Mouse (Mus musculus) midbrain, embryonic 13.5 days (tissue): ENCODE measurements around the gene Rabggta. TPM values are rescaled to one million over a fixed set of nuclear protein-coding genes. Genes with fewer than 3 reads are reported as not detected.
"Not testable (repeated sequence)": the region's sequence is repeated elsewhere in the genome, so short reads cannot be mapped to it uniquely, and the experiment has no call there.

Experiments
- ATAC-seq: fragments of 200-750 bp; cut with Nextera tagmentation; 2 replicates; pipeline ENCODE4 v1.8.0; 2017; ENCODE audit warnings: mild to moderate bottlenecking, moderate TSS enrichment, moderate library complexity
- H3K27ac ChIP-seq: fragments of 300-500 bp; sonication (generic); 2 replicates; pipeline ENCODE4 v1.5.1; 2015; ENCODE audit warnings: inconsistent platforms, mild to moderate bottlenecking, moderate library complexity
- H3K27me3 ChIP-seq: fragments of 300-500 bp; sonication (generic); 2 replicates; pipeline ENCODE4 v1.6.1; 2015; ENCODE audit warnings: mild to moderate bottlenecking, inconsistent platforms
- H3K36me3 ChIP-seq: fragments of 300-500 bp; sonication (generic); 2 replicates; pipeline ENCODE4 v1.6.1; 2015; ENCODE audit warnings: mild to moderate bottlenecking, inconsistent platforms
- H3K4me1 ChIP-seq: fragments of 300-500 bp; sonication (generic); replicated peaks from 2 replicates; pipeline ENCODE4 v1.6.1; 2015; ENCODE audit warnings: inconsistent platforms
- H3K4me2 ChIP-seq: fragments of 300-500 bp; sonication (generic); replicated peaks from 2 replicates; pipeline ENCODE4 v1.6.1; 2015; ENCODE audit warnings: moderate library complexity, mild to moderate bottlenecking, inconsistent platforms
- H3K4me3 ChIP-seq: fragments of 300-500 bp; sonication (generic); replicated peaks from 2 replicates; pipeline ENCODE4 v1.5.1; 2015; ENCODE audit warnings: mild to moderate bottlenecking, inconsistent platforms
- H3K9ac ChIP-seq: fragments of 300-500 bp; sonication (generic); replicated peaks from 2 replicates; pipeline ENCODE4 v1.6.1; 2015; ENCODE audit warnings: mild to moderate bottlenecking, inconsistent platforms
- H3K9me3 ChIP-seq: fragments of 300-500 bp; sonication (generic); 2 replicates; pipeline ENCODE4 v1.6.1; 2016; ENCODE audit warnings: mild to moderate bottlenecking, inconsistent platforms
- WGBS: fragments of 180-500 bp; shearing (Covaris S2); methylation state at CpG from one replicate; pipeline ENCODE4 v1.1.7; 2015; 5-methylcytosine and 5-hydroxymethylcytosine counted together
- polyA plus RNA-seq: library from polyadenylated mRNA; unstranded; fragments of >200 nt; fragmentation: Nextera tagmentation; extraction: Ambion mirVana; gene quantifications from 2 replicates; pipeline ENCODE4 v1.2.1, GENCODE M21; 2015

Rabggta gene
- 45.0 and 48.8 TPM in 2 replicates for polyA plus RNA-seq

DNA sequence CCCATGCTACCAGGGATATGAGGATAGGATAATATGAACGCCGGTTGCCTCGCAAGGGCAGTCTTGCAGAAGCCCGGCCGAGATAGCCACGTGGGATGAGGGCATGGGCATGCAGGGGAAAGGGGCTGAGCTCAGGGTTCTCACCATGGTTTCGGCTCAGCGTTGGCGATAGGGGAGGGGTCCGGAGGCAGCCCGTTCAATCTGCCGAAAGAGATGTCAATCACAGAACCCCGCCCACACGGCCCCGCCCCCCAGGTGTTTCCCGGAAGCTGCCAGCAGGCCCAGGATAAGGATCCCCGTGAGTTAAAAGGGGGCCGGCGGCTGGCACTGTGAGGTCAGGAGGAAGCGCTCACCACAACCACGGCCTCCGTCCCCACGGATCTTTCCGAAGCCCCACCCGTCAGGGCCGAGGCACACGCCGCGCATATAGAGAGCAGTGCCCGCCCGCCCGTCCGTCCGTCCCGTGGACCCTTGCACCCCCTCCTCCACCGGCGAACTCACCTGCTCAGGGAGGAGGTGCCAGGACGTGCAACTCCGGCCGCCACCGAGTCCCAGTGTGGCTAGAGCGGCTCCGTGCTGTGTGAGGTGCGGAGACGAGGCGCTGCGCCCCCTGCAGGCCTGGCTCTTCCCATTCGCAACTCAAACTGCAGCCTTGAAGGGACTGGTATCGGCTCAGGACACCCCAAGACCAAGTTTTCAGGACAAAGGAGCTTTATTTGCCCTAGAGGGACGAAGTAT lies at the start of gene Rabggta:
TSS of gene Rabggta (minus strand) at position 564 of the 738 bp plus-strand sequence.
- H3K9ac ChIP-seq = peak within 1 kb of the TSS; percentile 80
- H3K4me1 ChIP-seq = peaks cover 17% of the 10 kb centered on the region
- H3K4me2 ChIP-seq = peak within 1 kb of the TSS; percentile 65
- H3K36me3 ChIP-seq = peaks cover 33% of the 10 kb centered on the region
- ATAC-seq = peak; percentile 98
- H3K27ac ChIP-seq = peak within 1 kb of the TSS; percentile 83
- H3K9me3 ChIP-seq = no peaks in the 10 kb centered on the region
- peak within 1 kb of the TSS; percentile 75 for H3K4me3 ChIP-seq
- no peaks in the 10 kb centered on the region for H3K27me3 ChIP-seq
- under 1% methylated on average over 50 of the region's 50 CpGs for WGBS

- H3K9me3 ChIP-seq = no peaks in the 10 kb centered on the region
- 0 out of 2 replicates have a peak, but pooled peaks cover 6% of the 10 kb centered on the region for H3K4me1 ChIP-seq
- H3K4me3 ChIP-seq = no peak overlapping the region
- WGBS = 75% methylated on average over 16 of the region's 16 CpGs
- no peak for ATAC-seq
- H3K4me2 ChIP-seq = no peak overlapping the region
- no peak overlapping the region for H3K9ac ChIP-seq
- H3K36me3 ChIP-seq = no peaks in the 10 kb centered on the region
- no peak overlapping the region for H3K27ac ChIP-seq
- peaks cover 68% of the 10 kb centered on the region for H3K27me3 ChIP-seq
These were observed 47.1 kb upstream of the Rabggta start for GRCm38 (mm10) chr14:55769087-55769703.

GRCm38 (mm10) chr14:55768555-55768954 lies 46.5 kb upstream of the Rabggta start:
- Histone ChIP-seq H3K4me1 (0 out of 2 replicates have a peak, but pooled peaks cover 6% of the 10 kb centered on the region), H3K4me3 (no peak overlapping the region), H3K4me2 (no peak overlapping the region), H3K27ac (no peak overlapping the region), H3K27me3 (peaks cover 72% of the 10 kb centered on the region), H3K36me3 (no peaks in the 10 kb centered on the region), H3K9ac (no peak overlapping the region), H3K9me3 (no peaks in the 10 kb centered on the region)
- 92% methylated on average over 6 of the region's 6 CpGs for WGBS
- no peak for ATAC-seq

DNA sequence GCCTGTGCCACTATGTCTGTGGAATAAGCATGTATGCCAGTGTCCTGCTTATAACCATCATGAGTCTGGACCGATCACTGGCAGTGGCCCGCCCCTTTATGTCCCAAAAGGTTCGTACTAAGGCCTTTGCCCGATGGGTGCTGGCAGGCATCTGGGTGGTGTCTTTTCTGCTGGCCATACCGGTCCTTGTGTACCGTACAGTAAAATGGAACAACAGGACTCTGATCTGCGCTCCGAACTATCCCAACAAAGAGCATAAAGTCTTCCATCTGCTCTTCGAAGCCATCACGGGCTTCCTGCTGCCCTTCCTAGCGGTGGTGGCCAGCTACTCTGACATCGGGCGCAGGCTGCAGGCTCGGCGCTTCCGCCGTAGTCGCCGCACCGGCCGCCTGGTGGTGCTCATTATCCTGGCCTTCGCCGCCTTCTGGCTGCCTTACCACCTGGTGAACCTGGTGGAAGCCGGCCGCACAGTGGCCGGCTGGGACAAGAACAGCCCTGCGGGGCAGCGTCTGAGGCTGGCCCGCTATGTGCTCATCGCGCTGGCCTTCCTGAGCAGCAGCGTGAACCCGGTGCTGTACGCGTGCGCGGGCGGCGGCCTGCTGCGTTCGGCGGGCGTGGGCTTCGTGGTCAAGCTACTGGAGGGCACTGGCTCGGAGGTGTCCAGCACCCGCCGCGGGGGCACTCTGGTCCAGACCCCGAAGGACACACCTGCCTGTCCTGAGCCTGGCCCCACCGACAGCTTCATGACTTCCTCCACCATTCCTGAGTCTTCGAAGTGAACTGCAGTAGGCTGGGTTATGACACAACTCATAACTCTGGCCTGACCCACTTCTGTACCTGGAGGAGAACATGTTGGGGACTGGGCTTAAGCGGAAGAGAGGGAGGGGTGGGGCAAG lies 45.7 kb upstream of the Rabggta start:
- peaks cover 75% of the 10 kb centered on the region for H3K27me3 ChIP-seq
- 12% methylated on average over 52 of the region's 52 CpGs for WGBS

DNA sequence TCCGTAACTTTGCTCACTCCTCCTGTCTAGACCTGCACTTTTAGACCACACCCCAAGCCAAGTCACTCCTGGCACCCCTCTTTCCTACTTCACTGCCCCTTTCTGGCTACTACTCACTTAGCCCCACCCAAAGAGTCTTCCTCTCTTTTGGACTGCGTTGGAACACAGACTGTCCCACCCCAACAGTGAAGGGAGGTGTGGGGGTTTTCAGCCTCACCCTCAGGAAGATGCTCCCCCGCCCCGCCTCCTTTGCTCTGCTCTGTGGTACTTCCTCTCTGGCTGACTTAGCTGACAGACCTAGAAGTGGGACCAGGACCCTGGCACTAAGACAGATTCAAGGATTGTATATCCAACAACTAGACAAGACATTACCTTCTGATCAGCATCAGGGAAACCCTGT lies 43.6 kb upstream of the Rabggta start, which contains the start of gene Ltb4r1:
TSS of gene Ltb4r1 (plus strand) at position 267 of the 400 bp plus-strand sequence.
- Histone ChIP-seq H3K4me1 (peaks cover 20% of the 10 kb centered on the region), H3K36me3 (no peaks in the 10 kb centered on the region), H3K4me3 (no peak within 1 kb of the TSS), H3K9ac (no peak within 1 kb of the TSS), H3K4me2 (no peak within 1 kb of the TSS), H3K27ac (no peak within 1 kb of the TSS), H3K9me3 (no peaks in the 10 kb centered on the region), H3K27me3 (peaks cover 92% of the 10 kb centered on the region)
- 75% methylated on average over 4 of the region's 4 CpGs for WGBS
- ATAC-seq = no peak

More for the DNA sequence above, 45.7 kb upstream of the Rabggta start:
- ATAC-seq = peak; percentile 85
- Histone ChIP-seq H3K9me3 (no peaks in the 10 kb centered on the region), H3K4me1 (peaks cover 7% of the 10 kb centered on the region), H3K9ac (peak overlapping the region; percentile 60), H3K4me3 (peak overlapping the region; percentile 45), H3K36me3 (no peaks in the 10 kb centered on the region), H3K4me2 (peak overlapping the region; percentile 76), H3K27ac (no peak overlapping the region)

- no peaks in the 10 kb centered on the region for H3K9me3 ChIP-seq
- H3K4me2 ChIP-seq = no peak overlapping the region
- no peak overlapping the region for H3K27ac ChIP-seq
- H3K4me1 ChIP-seq = peaks cover 22% of the 10 kb centered on the region
- H3K27me3 ChIP-seq = peaks cover 72% of the 10 kb centered on the region
- no peak overlapping the region for H3K9ac ChIP-seq
- no peaks in the 10 kb centered on the region for H3K36me3 ChIP-seq
- peak overlapping the region; percentile 51; the same call in 1 of the 2 replicates for H3K4me3 ChIP-seq
- no peak for ATAC-seq
- WGBS = 65% methylated on average over 7 of the region's 7 CpGs
These were observed 41.1 kb upstream of the Rabggta start for GRCm38 (mm10) chr14:55763166-55763565.

DNA sequence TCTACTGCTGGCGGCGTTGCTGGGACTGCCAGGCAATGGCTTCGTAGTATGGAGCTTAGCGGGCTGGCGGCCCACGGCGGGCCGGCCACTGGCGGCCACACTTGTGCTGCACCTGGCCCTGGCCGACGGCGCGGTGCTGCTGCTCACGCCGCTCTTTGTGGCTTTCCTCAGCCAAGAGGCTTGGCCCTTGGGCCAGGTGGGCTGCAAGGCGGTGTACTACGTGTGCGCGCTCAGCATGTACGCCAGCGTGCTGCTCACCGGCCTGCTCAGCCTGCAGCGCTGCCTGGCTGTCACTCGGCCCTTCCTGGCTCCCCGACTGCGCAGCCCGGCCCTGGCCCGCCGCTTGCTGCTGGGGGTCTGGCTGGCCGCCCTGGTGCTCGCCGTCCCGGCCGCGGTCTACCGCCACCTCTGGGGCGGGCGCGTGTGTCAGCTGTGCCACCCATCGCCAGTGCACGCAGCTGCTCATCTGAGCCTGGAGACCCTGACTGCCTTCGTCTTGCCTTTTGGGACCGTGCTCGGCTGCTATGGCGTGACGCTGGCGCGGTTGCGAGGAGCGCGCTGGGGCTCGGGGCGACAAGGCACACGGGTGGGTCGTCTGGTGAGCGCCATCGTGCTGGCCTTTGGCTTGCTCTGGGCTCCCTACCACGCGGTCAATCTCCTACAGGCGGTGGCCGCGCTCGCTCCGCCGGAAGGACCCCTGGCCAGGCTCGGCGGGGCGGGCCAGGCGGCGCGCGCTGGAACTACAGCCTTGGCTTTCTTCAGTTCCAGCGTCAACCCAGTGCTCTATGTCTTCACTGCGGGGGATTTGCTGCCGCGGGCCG lies 40.1 kb upstream of the Rabggta start:
- peak overlapping the region; percentile 51 for H3K4me3 ChIP-seq
- H3K27me3 ChIP-seq = peaks cover 64% of the 10 kb centered on the region
- peak; percentile 80 for ATAC-seq
- no peaks in the 10 kb centered on the region for H3K9me3 ChIP-seq
- H3K4me1 ChIP-seq = peaks cover 16% of the 10 kb centered on the region
- H3K27ac ChIP-seq = peak overlapping the region; percentile 56; the same call in 1 of the 2 replicates
- H3K36me3 ChIP-seq = no peaks in the 10 kb centered on the region
- under 1% methylated on average over 77 of the region's 77 CpGs for WGBS
- H3K9ac ChIP-seq = peak overlapping the region; percentile 82
- H3K4me2 ChIP-seq = peak overlapping the region; percentile 88

- no peaks in the 10 kb centered on the region for H3K9me3 ChIP-seq
- peaks cover 55% of the 10 kb centered on the region for H3K27me3 ChIP-seq
- H3K4me2 ChIP-seq = peak within 1 kb of the TSS; percentile 88
- no peak for ATAC-seq
- H3K4me3 ChIP-seq = peak within 1 kb of the TSS; percentile 51
- H3K9ac ChIP-seq = peak within 1 kb of the TSS; percentile 82
- H3K4me1 ChIP-seq = peaks cover 16% of the 10 kb centered on the region
- peaks cover 5% of the 10 kb centered on the region for H3K36me3 ChIP-seq
- WGBS = 70% methylated on average over 6 of the region's 6 CpGs
- H3K27ac ChIP-seq = peak within 1 kb of the TSS; percentile 56; the same call in 1 of the 2 replicates
These were observed 39.1 kb upstream of the Rabggta start, which contains the start of gene Ltb4r2 for GRCm38 (mm10) chr14:55761163-55761562. TSS of gene Ltb4r2 (plus strand) at chr14:55761428.

- Histone ChIP-seq H3K4me2 (peak overlapping the region; percentile 10), H3K36me3 (peaks cover 15% of the 10 kb centered on the region)
- ATAC-seq = peak; percentile 7; the same call in 1 of the 2 replicates
These were observed 38.1 kb upstream of the Rabggta start for GRCm38 (mm10) chr14:55760156-55760555.

DNA sequence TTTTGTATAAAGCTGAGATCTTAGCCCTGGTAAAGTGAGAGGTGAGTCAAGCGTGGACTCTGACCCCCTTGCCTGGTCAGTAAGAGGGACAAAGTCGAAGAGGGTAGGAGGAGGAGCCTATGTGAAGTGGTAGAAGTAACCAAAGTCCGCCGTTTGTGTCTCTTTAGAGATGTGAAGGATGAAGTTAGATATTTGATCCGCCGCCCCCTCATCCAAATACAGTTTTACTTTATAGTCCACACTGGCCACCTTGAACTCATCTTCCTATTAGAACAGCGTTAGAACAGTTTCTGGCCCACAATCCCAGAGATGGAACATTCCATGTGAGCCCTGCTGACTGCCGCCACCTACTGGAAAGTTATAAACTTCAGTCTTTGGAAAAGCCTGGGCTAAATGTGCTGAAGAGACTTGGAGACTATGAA lies 36.3 kb upstream of the Rabggta start, which contains the start of gene Cideb:
TSS of gene Cideb (minus strand) at position 96 of the 422 bp plus-strand sequence.
- 13% methylated on average over 8 of the region's 8 CpGs for WGBS
- Histone ChIP-seq H3K4me2 (no peak within 1 kb of the TSS), H3K9ac (no peak within 1 kb of the TSS), H3K27me3 (peaks cover 27% of the 10 kb centered on the region), H3K4me3 (no peak within 1 kb of the TSS), H3K4me1 (peaks cover 16% of the 10 kb centered on the region), H3K9me3 (no peaks in the 10 kb centered on the region), H3K36me3 (peaks cover 33% of the 10 kb centered on the region), H3K27ac (no peak within 1 kb of the TSS)
- no peak for ATAC-seq

More at GRCm38 (mm10) chr14:55760156-55760555, 38.1 kb upstream of the Rabggta start:
- not testable (repeated sequence) for H3K9ac ChIP-seq, H3K9me3 ChIP-seq, H3K4me3 ChIP-seq, H3K27ac ChIP-seq
- peaks cover 16% of the 10 kb centered on the region for H3K4me1 ChIP-seq
- WGBS = 0% methylated on average over 6 of the region's 6 CpGs
- peaks cover 45% of the 10 kb centered on the region for H3K27me3 ChIP-seq

- H3K9ac ChIP-seq = no peak overlapping the region
- H3K27me3 ChIP-seq = peaks cover 19% of the 10 kb centered on the region
- 87% methylated on average over 6 of the region's 6 CpGs for WGBS
- peaks cover 41% of the 10 kb centered on the region for H3K36me3 ChIP-seq
- ATAC-seq = no peak
- H3K4me1 ChIP-seq = peaks cover 13% of the 10 kb centered on the region
- no peak overlapping the region for H3K4me2 ChIP-seq
- H3K9me3 ChIP-seq = no peaks in the 10 kb centered on the region
- no peak overlapping the region for H3K27ac ChIP-seq
- no peak overlapping the region for H3K4me3 ChIP-seq
These were observed 35.5 kb upstream of the Rabggta start for GRCm38 (mm10) chr14:55757566-55757965.
